Mouse (Mus musculus) thymus, postnatal 4 days (tissue): ENCODE results near the gene Aox4.
A peak's percentile ranks its signal among the peaks of the same experiment; 100 is the strongest.

Experiments used
- DNase-seq: peaks from one replicate; pipeline ENCODE4 v3.0.0; 2021

Gene Aox4

DNA sequence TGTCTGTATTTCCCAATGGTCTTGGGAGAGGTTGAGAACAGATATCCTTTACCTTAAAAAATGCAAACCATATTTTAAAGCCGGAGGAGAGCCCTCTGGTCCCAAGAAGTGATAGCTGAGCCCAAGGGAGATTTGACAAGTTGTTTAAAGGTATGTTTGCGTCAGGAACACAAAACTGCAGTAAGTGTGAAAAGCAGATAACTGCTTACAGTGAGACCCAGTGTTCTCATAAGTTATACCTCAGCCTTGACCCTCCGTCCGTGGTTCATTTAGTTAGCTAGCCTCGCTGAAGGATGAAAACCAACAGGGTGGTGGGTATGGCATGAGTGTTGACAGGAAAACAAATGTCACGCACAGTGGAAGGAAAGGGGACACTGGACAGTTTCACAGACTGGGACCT is 92.8 kb downstream of the Aox4 start:
- no peak for DNase-seq

DNA sequence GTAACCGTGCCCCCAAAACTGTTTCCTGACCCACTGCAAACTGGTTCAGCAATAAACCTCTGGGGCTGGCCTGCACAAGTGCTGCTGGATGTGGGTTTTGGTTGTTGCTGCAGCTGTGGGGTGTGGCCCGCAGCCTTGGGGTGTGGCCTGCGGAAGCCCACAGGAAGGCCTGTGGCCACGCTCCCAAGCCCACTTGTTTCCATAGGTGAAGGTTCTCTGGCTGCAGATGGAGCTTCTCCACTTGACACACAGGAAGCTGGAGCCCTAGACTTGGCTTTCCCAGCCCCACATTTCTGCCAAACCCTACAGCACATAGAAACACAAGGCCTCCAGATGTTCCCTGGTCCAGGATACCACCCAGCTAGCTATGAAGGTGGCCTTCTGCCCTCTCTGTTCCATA is 93.5 kb downstream of the Aox4 start:
- DNase-seq: peak; percentile 77

DNA sequence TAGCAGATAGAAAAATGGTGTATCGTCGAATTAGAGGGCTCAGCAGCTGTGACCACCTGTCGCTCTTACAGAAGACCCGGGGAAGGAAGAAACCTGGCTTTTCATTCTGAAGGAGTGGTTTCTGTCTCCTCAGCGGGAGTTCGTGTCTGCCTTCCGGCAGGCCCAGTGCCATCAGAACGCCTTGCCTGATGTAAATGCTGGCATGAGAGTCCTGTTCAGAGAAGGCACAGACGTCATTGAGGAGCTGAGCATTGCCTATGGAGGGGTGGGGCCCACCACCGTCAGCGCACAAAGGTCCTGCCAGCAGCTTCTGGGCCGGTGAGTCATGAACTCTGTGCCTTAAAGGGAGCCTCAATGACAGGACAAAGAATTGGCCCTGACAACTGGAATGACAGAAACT is 94.1 kb downstream of the Aox4 start:
- DNase-seq: peak; percentile 47

DNA sequence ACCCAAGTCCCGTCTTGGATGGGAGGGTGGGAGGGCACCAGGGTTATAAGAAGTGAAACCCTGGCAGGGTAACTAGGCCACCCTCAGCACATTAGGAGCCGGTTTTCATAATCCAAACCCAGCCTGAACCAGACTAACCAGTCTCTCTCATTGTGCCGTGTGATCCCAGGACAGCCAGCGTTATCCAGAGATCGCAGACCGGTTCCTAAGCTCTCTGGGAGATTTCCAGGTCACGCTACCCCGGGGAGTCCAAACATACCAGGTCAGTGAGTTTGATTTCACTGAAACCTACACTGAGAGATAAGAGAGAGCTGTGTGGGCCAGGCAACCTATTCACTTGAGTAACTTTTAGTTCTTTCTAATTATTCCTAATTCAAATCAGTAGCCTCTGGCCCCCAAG is 97.0 kb downstream of the Aox4 start:
- no peak for DNase-seq

DNA sequence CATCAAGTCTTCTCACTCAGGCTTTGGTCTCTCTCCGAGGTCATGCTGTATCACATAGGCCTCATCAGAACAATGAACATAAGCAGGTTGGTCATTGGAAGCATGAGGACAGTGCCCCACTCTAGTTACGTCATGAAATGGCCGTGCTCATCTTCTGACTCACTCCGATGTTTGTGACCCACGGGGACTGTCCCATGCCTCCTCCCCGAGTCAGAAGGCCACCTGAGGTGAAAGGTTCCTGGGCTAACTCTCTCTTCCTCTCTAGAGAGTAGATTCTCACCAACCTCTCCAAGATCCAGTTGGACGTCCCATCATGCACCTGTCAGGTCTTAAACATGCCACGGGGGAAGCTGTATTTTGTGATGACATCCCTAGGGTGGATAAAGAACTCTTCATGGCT is 98.4 kb downstream of the Aox4 start:
- no peak for DNase-seq

DNA sequence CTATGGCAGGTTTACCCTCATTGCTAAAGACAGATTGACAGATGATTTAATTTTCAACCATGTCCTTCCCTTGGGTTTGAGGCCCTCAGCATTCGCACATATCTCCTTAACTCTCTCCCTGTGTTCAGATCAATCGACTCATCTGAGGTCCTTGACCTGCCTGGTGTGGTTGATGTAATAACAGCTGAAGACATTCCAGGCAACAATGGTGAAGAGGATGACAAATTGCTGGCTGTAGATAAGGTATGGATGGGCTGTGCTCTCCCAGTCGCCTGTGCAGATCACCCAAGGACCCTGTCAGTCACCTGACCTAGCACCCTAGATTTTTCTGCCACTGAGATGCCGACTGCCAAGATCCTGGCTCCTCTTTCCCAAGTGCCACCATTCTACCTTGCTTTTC is 99.7 kb downstream of the Aox4 start:
- DNase-seq: no peak

DNA sequence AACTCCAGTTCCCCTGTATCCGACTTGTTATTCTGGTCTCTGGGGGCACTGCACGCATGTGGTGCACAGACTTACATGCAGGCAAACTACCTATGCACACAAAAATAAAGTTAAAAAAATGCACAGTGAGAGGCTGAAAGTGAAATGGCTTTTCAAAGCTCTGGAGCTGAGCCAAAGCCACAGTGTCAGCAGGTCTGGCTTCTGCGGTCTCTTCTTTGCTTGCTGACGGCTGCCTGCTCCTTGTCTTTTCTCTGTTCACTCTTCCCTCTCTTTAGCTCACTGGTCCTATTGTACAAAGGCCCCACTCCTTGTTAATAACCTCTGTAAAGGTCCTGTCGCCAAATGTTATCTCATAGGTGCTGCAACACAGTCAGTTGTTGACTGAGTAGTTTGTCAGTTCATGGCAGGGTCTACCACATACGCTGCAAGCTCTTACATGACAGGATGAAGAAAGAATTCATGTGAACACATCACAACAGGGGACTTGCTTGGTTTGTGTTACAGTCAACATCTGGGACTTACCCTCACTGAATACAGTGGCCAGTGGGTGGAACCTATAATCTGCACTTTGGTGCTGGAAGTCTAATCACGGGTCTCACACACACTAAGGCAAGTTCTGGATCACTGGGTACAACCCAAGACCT is 101.1 kb downstream of the Aox4 start:
- no peak for DNase-seq

DNA sequence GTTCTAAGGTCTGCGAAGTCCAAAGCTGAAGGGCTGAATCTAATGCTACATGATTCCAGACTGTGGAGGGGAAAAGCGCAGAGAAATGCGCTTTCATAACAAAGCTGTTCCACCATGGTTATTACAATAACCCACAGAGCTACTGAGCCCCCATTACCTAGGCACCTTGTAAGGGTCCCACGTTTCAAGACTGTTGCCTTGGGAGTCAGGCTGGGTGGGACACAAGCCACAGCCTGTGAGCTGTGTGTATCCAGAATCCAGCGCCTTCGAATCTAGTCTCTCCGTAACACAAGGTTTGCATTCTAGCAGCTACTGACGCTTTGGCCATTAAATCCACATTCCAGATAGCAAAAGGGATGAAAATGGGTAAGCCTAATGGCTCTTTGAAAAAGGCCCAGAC is 103.0 kb downstream of the Aox4 start:
- no peak for DNase-seq

DNA sequence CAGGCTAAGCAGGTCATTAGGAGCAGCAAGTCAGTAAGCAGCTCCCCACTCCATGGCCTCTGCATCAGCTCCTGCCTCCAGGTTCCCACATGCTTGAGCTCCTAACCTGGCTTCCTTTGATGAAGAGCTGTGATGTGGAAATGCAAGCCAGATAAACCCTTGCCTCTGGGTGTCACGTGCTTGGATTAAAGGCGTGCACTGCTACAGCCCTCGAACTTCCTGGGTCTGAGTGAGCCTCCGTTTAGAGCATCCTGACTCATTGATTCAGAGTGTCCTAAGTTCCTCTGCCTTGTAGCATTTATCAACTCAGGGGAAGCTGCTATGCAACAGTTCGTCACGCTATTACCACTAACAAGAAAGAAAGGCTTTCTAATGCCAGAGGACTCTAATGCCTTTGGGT is 105.3 kb downstream of the Aox4 start:
- DNase-seq: no peak
